ENCODE assay signal across 8 mouse cellular contexts in genomic region chr11:116030088-116030897, GRCm38 (mm10). TPM values are rescaled to one million over a fixed set of nuclear protein-coding genes. Genes with fewer than 3 reads are reported as not detected.
DNase-seq lines count a peak whose midpoint lies in the region; ATAC-seq lines count a peak whose summit lies in the region.

Unk (plus strand) TSS chr11:116030322.

- under 1% methylated on average over 65 of the region's 67 CpGs for WGBS in forebrain, embryonic 14.5 days
- under 1% methylated on average over 64 of the region's 67 CpGs for WGBS in neural tube, embryonic 15.5 days

- H3K36me3 ChIP-seq in forebrain, embryonic 14.5 days (ENCODE audit: control insufficient read depth, insufficient read depth, low read length) = 0 out of 2 replicates have a peak, but pooled peaks cover 7% of the 10 kb centered on the region
- no peaks in the 10 kb centered on the region for H3K36me3 ChIP-seq in neural tube, embryonic 15.5 days

- peak within 1 kb of the TSS; percentile 94 for H3K4me2 ChIP-seq in forebrain, embryonic 14.5 days (ENCODE audit: low read length)
- H3K4me2 ChIP-seq in neural tube, embryonic 15.5 days = peak within 1 kb of the TSS; percentile 76

- intact Hi-C loops in heart, postnatal 14 days (cut with DNase I) = loop anchor here (2.0 kb wide), 1 partner anchor 101 kb away; the partner anchor contains the start of gene Trim65

- H3K27me3 ChIP-seq in forebrain, embryonic 14.5 days (replicated peaks; ENCODE audit: control insufficient read depth, insufficient read depth, low read length) = no peaks in the 10 kb centered on the region
- H3K27me3 ChIP-seq in neural tube, embryonic 15.5 days (replicated peaks) = no peaks in the 10 kb centered on the region

- peaks cover 12% of the 10 kb centered on the region for H3K4me1 ChIP-seq in forebrain, embryonic 14.5 days (ENCODE audit: control insufficient read depth, insufficient read depth, low read length)
- H3K4me1 ChIP-seq in neural tube, embryonic 15.5 days = peaks cover 35% of the 10 kb centered on the region

- peak within 1 kb of the TSS; percentile 89 for H3K9ac ChIP-seq in forebrain, embryonic 14.5 days (ENCODE audit: low read length)
- peak within 1 kb of the TSS; percentile 89 for H3K9ac ChIP-seq in neural tube, embryonic 15.5 days (replicated peaks)

- H3K27ac ChIP-seq in forebrain, embryonic 14.5 days (ENCODE audit: low read depth, low read length) = peak within 1 kb of the TSS; percentile 98
- H3K27ac ChIP-seq in neural tube, embryonic 15.5 days (replicated peaks) = peak within 1 kb of the TSS; percentile 100

- DNase-seq in ES-CJ7 (ENCODE audit: low read depth, low spot score) = peak; percentile 100
- DNase-seq in cerebellum, adult 11 months = peak; percentile 99
- peak; percentile 100 for DNase-seq in forebrain, embryonic 14.5 days (ENCODE audit: low spot score)
- peak; percentile 93 to 97 for DNase-seq in heart, postnatal 14 days
- DNase-seq in layer of hippocampus, adult 11-12 months (ENCODE audit: low spot score) = peak; percentile 98
- peak; percentile 98 to 99 for DNase-seq in lung, adult 18-20 months
- DNase-seq in testis, postnatal 14 days (ENCODE audit: low spot score) = peak; percentile 98

- peak; percentile 96 for ATAC-seq in forebrain, embryonic 14.5 days
- peak; percentile 93 for ATAC-seq in neural tube, embryonic 15.5 days (ENCODE audit: low FRiP score)

- peak within 1 kb of the TSS; percentile 70 for H3K4me3 ChIP-seq in forebrain, embryonic 14.5 days (ENCODE audit: low read depth, low read length)
- H3K4me3 ChIP-seq in neural tube, embryonic 15.5 days (replicated peaks) = peak within 1 kb of the TSS; percentile 75

- H3K9me3 ChIP-seq in forebrain, embryonic 14.5 days (replicated peaks; ENCODE audit: control insufficient read depth, low read length) = no peaks in the 10 kb centered on the region
- H3K9me3 ChIP-seq in neural tube, embryonic 15.5 days (replicated peaks) = no peaks in the 10 kb centered on the region

RNA-seq across cellular contexts. Expression of gene Unk, which starts in this region (rescaled TPM):
- polyA plus RNA-seq in forebrain, embryonic 14.5 days (2014; fragmentation: Nextera tagmentation; extraction: Ambion mirVana) = 23.4 and 24.9 TPM in 2 replicates
- total RNA-seq in heart, postnatal 14 days (2021) = 10 to 100 TPM; 12.2 to 12.9 TPM
- 31.6 and 33.5 TPM in 2 replicates for polyA plus RNA-seq in neural tube, embryonic 15.5 days (2015; fragmentation: Nextera tagmentation; extraction: Ambion mirVana)

Comparison
In these comparisons a context has a peak if more than half of its experiments do, and no peak if none do; other contexts are left out.
1. Peak in every context shown above with its lines: DNase-seq, ATAC-seq, H3K4me3 ChIP-seq and H3K27ac ChIP-seq.